Mouse (Mus musculus) stomach, embryonic 15.5 days (tissue): Measurements from ENCODE around the gene Megf8. TPM values are rescaled to one million over a fixed set of nuclear protein-coding genes. Genes with fewer than 3 reads are reported as not detected.
A peak's percentile ranks its signal among the peaks of the same experiment; 100 is the strongest.
"Not testable (repeated sequence)": the region's sequence is repeated elsewhere in the genome, so short reads cannot be mapped to it uniquely, and the experiment has no call there.

ENCODE experiments used
- ATAC-seq: fragments of 200-750 bp; cut with Nextera tagmentation; 2 replicates; pipeline ENCODE4 v1.8.0; 2017; ENCODE audit warnings: low read depth, moderate number of reproducible peaks, moderate TSS enrichment; ENCODE audit not compliant: insufficient read depth, low FRiP score
- H3K27ac ChIP-seq: fragments of 300-500 bp; sonication (generic); 2 replicates; pipeline ENCODE4 v1.5.1; 2015; ENCODE audit warnings: mild to moderate bottlenecking, inconsistent platforms
- H3K27me3 ChIP-seq: fragments of 300-500 bp; sonication (generic); replicated peaks from 2 replicates; pipeline ENCODE4 v1.6.1; 2015; ENCODE audit warnings: inconsistent platforms
- H3K36me3 ChIP-seq: fragments of 300-500 bp; sonication (generic); 2 replicates; pipeline ENCODE4 v1.6.1; 2015; ENCODE audit warnings: inconsistent platforms
- H3K4me1 ChIP-seq: fragments of 300-500 bp; sonication (generic); 2 replicates; pipeline ENCODE4 v1.6.1; 2015; ENCODE audit warnings: inconsistent platforms
- H3K4me2 ChIP-seq: fragments of 300-500 bp; sonication (generic); 2 replicates; pipeline ENCODE4 v1.6.1; 2015; ENCODE audit warnings: mild to moderate bottlenecking, inconsistent platforms
- H3K4me3 ChIP-seq: fragments of 300-500 bp; sonication (generic); replicated peaks from 2 replicates; pipeline ENCODE4 v1.5.1; 2015; ENCODE audit warnings: inconsistent platforms
- H3K9ac ChIP-seq: fragments of 300-500 bp; sonication (generic); 2 replicates; pipeline ENCODE4 v1.6.1; 2015; ENCODE audit warnings: inconsistent platforms
- H3K9me3 ChIP-seq: fragments of 300-500 bp; sonication (generic); 2 replicates; pipeline ENCODE4 v1.6.1; 2016; ENCODE audit warnings: inconsistent platforms
- WGBS: fragments of 180-500 bp; shearing (Covaris S2); methylation state at CpG from one replicate; pipeline ENCODE4 v1.1.7; 2015; 5-methylcytosine and 5-hydroxymethylcytosine counted together
- polyA plus RNA-seq: library from polyadenylated mRNA; unstranded; fragments of >200 nt; fragmentation: Nextera tagmentation; extraction: Ambion mirVana; gene quantifications from 2 replicates; pipeline ENCODE4 v1.2.1, GENCODE M21; 2015

Megf8 gene
- polyA plus RNA-seq, 1 experiment from 2014 or later, result 10.3 TPM

- WGBS, result 86% methylated on average over 2 of the region's 2 CpGs
- Histone ChIP-seq H3K4me3 (no peak overlapping the region), H3K9me3 (no peaks in the 10 kb centered on the region), H3K27me3 (no peaks in the 10 kb centered on the region), H3K4me1 (peaks cover 10% of the 10 kb centered on the region), H3K27ac (no peak overlapping the region), H3K4me2 (no peak overlapping the region), H3K36me3 (no peaks in the 10 kb centered on the region), H3K9ac (no peak overlapping the region)
- no peak for ATAC-seq
Observed at GRCm38 (mm10) chr7:25323219-25323618, 6.3 kb downstream of the Megf8 start.

- not testable (repeated sequence) for H3K27ac ChIP-seq, H3K9me3 ChIP-seq, H3K4me3 ChIP-seq, H3K4me2 ChIP-seq, H3K27me3 ChIP-seq, H3K4me1 ChIP-seq, H3K36me3 ChIP-seq, ATAC-seq, H3K9ac ChIP-seq
- 83% methylated on average over 6 of the region's 6 CpGs for WGBS
Observed at GRCm38 (mm10) chr7:25325431-25325830, 8.5 kb downstream of the Megf8 start.

GRCm38 (mm10) chr7:25326233-25326632 is 9.3 kb downstream of the Megf8 start:
- peaks cover 10% of the 10 kb centered on the region for H3K4me1 ChIP-seq
- no peak for ATAC-seq
- H3K27me3 ChIP-seq, result no peaks in the 10 kb centered on the region
- no peaks in the 10 kb centered on the region for H3K9me3 ChIP-seq
- H3K9ac ChIP-seq, result no peak overlapping the region
- H3K4me3 ChIP-seq, result no peak overlapping the region
- no peak overlapping the region for H3K27ac ChIP-seq
- H3K4me2 ChIP-seq, result no peak overlapping the region
- 82% methylated on average over 8 of the region's 8 CpGs for WGBS
- 0 out of 2 replicates have a peak, but pooled peaks cover 4% of the 10 kb centered on the region for H3K36me3 ChIP-seq

- WGBS, result 47% methylated on average over 16 of the region's 16 CpGs
- H3K36me3 ChIP-seq, result peaks cover 15% of the 10 kb centered on the region
- no peak overlapping the region for H3K9ac ChIP-seq
- H3K27me3 ChIP-seq, result no peaks in the 10 kb centered on the region
- no peak overlapping the region for H3K4me2 ChIP-seq
- H3K4me1 ChIP-seq, result no peaks in the 10 kb centered on the region
- no peak overlapping the region for H3K4me3 ChIP-seq
- ATAC-seq, result 0 out of 2 replicates have a peak, but pooled peaks have one; percentile 37
- H3K27ac ChIP-seq, result no peak overlapping the region
- no peaks in the 10 kb centered on the region for H3K9me3 ChIP-seq
Observed at GRCm38 (mm10) chr7:25333596-25334307, 16.8 kb downstream of the Megf8 start.

GRCm38 (mm10) chr7:25334472-25334871 is 17.5 kb downstream of the Megf8 start:
- Histone ChIP-seq H3K9me3 (no peaks in the 10 kb centered on the region), H3K27ac (no peak overlapping the region), H3K27me3 (no peaks in the 10 kb centered on the region), H3K4me1 (no peaks in the 10 kb centered on the region), H3K36me3 (peaks cover 15% of the 10 kb centered on the region), H3K9ac (no peak overlapping the region), H3K4me2 (no peak overlapping the region), H3K4me3 (no peak overlapping the region)
- 80% methylated on average over 11 of the region's 12 CpGs for WGBS
- no peak for ATAC-seq

GRCm38 (mm10) chr7:25339329-25339728 is 22.4 kb downstream of the Megf8 start:
- Histone ChIP-seq H3K27me3 (no peaks in the 10 kb centered on the region), H3K9me3 (no peaks in the 10 kb centered on the region), H3K9ac (no peak overlapping the region), H3K27ac (no peak overlapping the region), H3K4me1 (no peaks in the 10 kb centered on the region), H3K36me3 (peaks cover 20% of the 10 kb centered on the region), H3K4me2 (no peak overlapping the region), H3K4me3 (no peak overlapping the region)
- ATAC-seq, result no peak
- 87% methylated on average over 9 of the region's 9 CpGs for WGBS

- H3K36me3 ChIP-seq, result peaks cover 19% of the 10 kb centered on the region; the same call in 1 of the 2 replicates
- WGBS, result 82% methylated on average over 20 of the region's 20 CpGs
- ATAC-seq, result no peak
Observed at GRCm38 (mm10) chr7:25341000-25341784, 24.2 kb downstream of the Megf8 start.

GRCm38 (mm10) chr7:25348861-25349260 is 31.9 kb downstream of the Megf8 start:
- H3K36me3 ChIP-seq, result peaks cover 50% of the 10 kb centered on the region
- no peak for ATAC-seq

More at GRCm38 (mm10) chr7:25341000-25341784, 24.2 kb downstream of the Megf8 start:
- Histone ChIP-seq H3K9ac (no peak overlapping the region), H3K4me1 (no peaks in the 10 kb centered on the region), H3K4me3 (no peak overlapping the region), H3K27me3 (no peaks in the 10 kb centered on the region), H3K4me2 (no peak overlapping the region), H3K9me3 (no peaks in the 10 kb centered on the region), H3K27ac (no peak overlapping the region)

GRCm38 (mm10) chr7:25358721-25359206 is 41.8 kb downstream of the Megf8 start:
- Histone ChIP-seq H3K27ac (no peak overlapping the region), H3K9me3 (no peaks in the 10 kb centered on the region), H3K36me3 (no peaks in the 10 kb centered on the region; the same call in 1 of the 2 replicates), H3K4me1 (no peaks in the 10 kb centered on the region), H3K4me2 (no peak overlapping the region), H3K9ac (no peak overlapping the region), H3K27me3 (no peaks in the 10 kb centered on the region), H3K4me3 (no peak overlapping the region)
- 82% methylated on average over 19 of the region's 19 CpGs for WGBS
- no peak for ATAC-seq

More at GRCm38 (mm10) chr7:25348861-25349260, 31.9 kb downstream of the Megf8 start:
- Histone ChIP-seq H3K4me3 (no peak overlapping the region), H3K4me2 (no peak overlapping the region), H3K9me3 (no peaks in the 10 kb centered on the region), H3K27ac (no peak overlapping the region), H3K4me1 (no peaks in the 10 kb centered on the region), H3K9ac (no peak overlapping the region), H3K27me3 (no peaks in the 10 kb centered on the region)
- WGBS, result 80% methylated on average over 8 of the region's 8 CpGs

- no peak for ATAC-seq
- H3K4me2 ChIP-seq, result no peak overlapping the region
- peaks cover 20% of the 10 kb centered on the region for H3K27me3 ChIP-seq
- no peak overlapping the region for H3K4me3 ChIP-seq
- no peak overlapping the region for H3K27ac ChIP-seq
- H3K36me3 ChIP-seq, result no peaks in the 10 kb centered on the region; the same call in 1 of the 2 replicates
- H3K9me3 ChIP-seq, result no peaks in the 10 kb centered on the region
- peaks cover 3% of the 10 kb centered on the region; the same call in 1 of the 2 replicates for H3K4me1 ChIP-seq
- 85% methylated on average over 19 of the region's 19 CpGs for WGBS
- H3K9ac ChIP-seq, result no peak overlapping the region
Observed at GRCm38 (mm10) chr7:25363151-25363550, 46.2 kb downstream of the Megf8 start.

GRCm38 (mm10) chr7:25363632-25364031 is 46.7 kb downstream of the Megf8 start:
- no peak overlapping the region for H3K4me3 ChIP-seq
- WGBS, result 92% methylated on average over 17 of the region's 17 CpGs
- H3K9ac ChIP-seq, result no peak overlapping the region
- peaks cover 3% of the 10 kb centered on the region; the same call in 1 of the 2 replicates for H3K4me1 ChIP-seq
- peaks cover 25% of the 10 kb centered on the region for H3K27me3 ChIP-seq
- H3K27ac ChIP-seq, result no peak overlapping the region
- ATAC-seq, result no peak
- H3K36me3 ChIP-seq, result no peaks in the 10 kb centered on the region; the same call in 1 of the 2 replicates
- H3K9me3 ChIP-seq, result no peaks in the 10 kb centered on the region
- H3K4me2 ChIP-seq, result no peak overlapping the region
